Mouse (Mus musculus): Measurements from ENCODE around the gene Slc6a14. TPM values are rescaled to one million over a fixed set of nuclear protein-coding genes. Genes with fewer than 3 reads are reported as not detected.

The Slc6a14 gene
- not detected in 2 replicates for polyA plus RNA-seq (2015; fragmentation: Nextera tagmentation; extraction: Ambion mirVana)

GRCm38 (mm10) chrX:21714829-21715228, at the start of gene Slc6a14:
Gene Slc6a14 (plus strand): TSS chrX:21714896.

GRCm38 (mm10) chrX:21744997-21745396, 30.3 kb downstream of the Slc6a14 start, which contains the start of gene Gm28269:
Gene Gm28269 (minus strand): TSS chrX:21745097.

Other genes starting within 250 kb of the Slc6a14 start
- gene Agtr2, start 230.4 kb upstream of the Slc6a14 start, polyA plus RNA-seq (2015; fragmentation: Nextera tagmentation; extraction: Ambion mirVana), result 8.2 and 12.0 TPM in 2 replicates
- not detected in 2 replicates for gene Gm28269, start 30.2 kb downstream of the Slc6a14 start, polyA plus RNA-seq (2015; fragmentation: Nextera tagmentation; extraction: Ambion mirVana)

Data from neural tube, postnatal 0 days (tissue).